8 mouse cellular contexts compared by ENCODE assay signal in genomic region chr16:91727433-91727832, GRCm38 (mm10). TPM values are rescaled to one million over a fixed set of nuclear protein-coding genes. Genes with fewer than 3 reads are reported as not detected.
DNase-seq lines count a peak whose midpoint lies in the region; ATAC-seq and TF ChIP-seq lines count a peak whose summit lies in the region.

No protein-coding gene starts in this region.

- peaks cover 24% of the 10 kb centered on the region for H3K4me1 ChIP-seq in heart, postnatal 0 days (ENCODE audit: control insufficient read depth, insufficient read depth)
- peaks cover 9% of the 10 kb centered on the region; the same call in 1 of the 2 replicates for H3K4me1 ChIP-seq in brown adipose tissue, adult 24 weeks (ENCODE audit: control insufficient read depth, insufficient read depth, insufficient read length, low read length)
- H3K4me1 ChIP-seq in intestine, postnatal 0 days (replicated peaks; ENCODE audit: control insufficient read depth, insufficient read depth, low read length) = no peaks in the 10 kb centered on the region
- peaks cover 34% of the 10 kb centered on the region for H3K4me1 ChIP-seq in midbrain, embryonic 10.5 days

- no peak for DNase-seq in heart, postnatal 0 days (ENCODE audit: low spot score)
- no peak for DNase-seq in heart, postnatal 14 days
- no peak for DNase-seq in midbrain, embryonic 10.5 days (ENCODE audit: low spot score)
- no peak for DNase-seq in B cell, adult 2 months

- no peaks in the 10 kb centered on the region for H3K27me3 ChIP-seq in heart, postnatal 0 days (ENCODE audit: control insufficient read depth, insufficient read depth, low read length)
- H3K27me3 ChIP-seq in intestine, postnatal 0 days (replicated peaks; ENCODE audit: control insufficient read depth, insufficient read depth, low read length) = no peaks in the 10 kb centered on the region
- H3K27me3 ChIP-seq in midbrain, embryonic 10.5 days (ENCODE audit: low read depth, poor library complexity, severe bottlenecking) = no peaks in the 10 kb centered on the region

- H3K9ac ChIP-seq in heart, postnatal 0 days (replicated peaks; ENCODE audit: low read depth, low read length) = no peak overlapping the region
- no peak overlapping the region for H3K9ac ChIP-seq in intestine, postnatal 0 days (ENCODE audit: low read depth, low read length)

- H3K4me2 ChIP-seq in heart, postnatal 0 days (ENCODE audit: low read depth, low read length) = peak overlapping the region; percentile 66
- H3K4me2 ChIP-seq in intestine, postnatal 0 days (replicated peaks; ENCODE audit: low read depth) = peak overlapping the region; percentile 93

- H3K27ac ChIP-seq in heart, postnatal 0 days (ENCODE audit: low read depth) = no peak overlapping the region
- peak overlapping the region; percentile 44 for H3K27ac ChIP-seq in brown adipose tissue, adult 24 weeks (replicated peaks; ENCODE audit: low read depth, low read length)
- peak overlapping the region; percentile 81; the same call in 1 of the 2 replicates for H3K27ac ChIP-seq in intestine, postnatal 0 days (ENCODE audit: low read depth, low read length)
- H3K27ac ChIP-seq in midbrain, embryonic 10.5 days (replicated peaks) = no peak overlapping the region; the same call in 1 of the 2 replicates

- no peaks in the 10 kb centered on the region; the same call in 1 of the 2 replicates for H3K36me3 ChIP-seq in heart, postnatal 0 days (replicated peaks; ENCODE audit: control insufficient read depth, insufficient read depth, low read length)
- H3K36me3 ChIP-seq in intestine, postnatal 0 days (ENCODE audit: control insufficient read depth, insufficient read depth) = peaks cover 5% of the 10 kb centered on the region; the same call in 1 of the 2 replicates
- 0 out of 2 replicates have a peak, but pooled peaks cover 9% of the 10 kb centered on the region for H3K36me3 ChIP-seq in midbrain, embryonic 10.5 days

- TF ChIP-seq CTCF in heart, postnatal 0 days (IDR thresholded peaks at IDR 0.05; ENCODE audit: low read depth) = no peak
- no peak for TF ChIP-seq CTCF in intestine, postnatal 0 days (IDR thresholded peaks at IDR 0.05; ENCODE audit: low read depth)

- ATAC-seq in heart, postnatal 0 days (ENCODE audit: insufficient read depth, low read depth) = no peak
- no peak for ATAC-seq in intestine, postnatal 0 days
- ATAC-seq in CD4-positive, CD25-positive, alpha-beta regulatory T cell, adult 4 months = no peak
- ATAC-seq in inflammation-experienced regulatory T-cells, adult 6 months = no peak

- TF ChIP-seq EP300 in heart, postnatal 0 days (IDR thresholded peaks at IDR 0.05; ENCODE audit: low read depth) = no peak

- peak overlapping the region; percentile 86 for H3K4me3 ChIP-seq in heart, postnatal 0 days (ENCODE audit: low read depth, low read length)
- peak overlapping the region; percentile 76 for H3K4me3 ChIP-seq in brown adipose tissue, adult 24 weeks (ENCODE audit: insufficient read depth, low read depth, low read length)
- H3K4me3 ChIP-seq in intestine, postnatal 0 days (ENCODE audit: low read depth, low read length) = peak overlapping the region; percentile 88
- peak overlapping the region; percentile 92 for H3K4me3 ChIP-seq in midbrain, embryonic 10.5 days

- 87% methylated on average over 15 of the region's 15 CpGs for WGBS in heart, postnatal 0 days
- 54% methylated on average over 15 of the region's 15 CpGs for WGBS in intestine, postnatal 0 days
- WGBS in midbrain, embryonic 10.5 days = 90% methylated on average over 15 of the region's 15 CpGs

- intact Hi-C loops in heart, postnatal 14 days (cut with DNase I) = loop anchor here (5.0 to 10.0 kb wide), 2 partner anchors 35 to 577 kb away; partner anchors contain the start of gene Smim11

- no peaks in the 10 kb centered on the region for H3K9me3 ChIP-seq in heart, postnatal 0 days (replicated peaks; ENCODE audit: control insufficient read depth, low read length)
- no peaks in the 10 kb centered on the region for H3K9me3 ChIP-seq in intestine, postnatal 0 days (ENCODE audit: control insufficient read depth)
- H3K9me3 ChIP-seq in midbrain, embryonic 10.5 days (replicated peaks) = no peaks in the 10 kb centered on the region

RNA-seq across cellular contexts. Expression of gene Cryzl1, which starts 1.3 kb away (rescaled TPM):
- total RNA-seq in heart, postnatal 0 days (2014; rRNA removed; ENCODE audit: low replicate concordance) = 6.6 and 17.5 TPM in 2 replicates
- 51.8 and 58.4 TPM in 2 replicates for polyA plus RNA-seq in heart, postnatal 0 days (2015; fragmentation: Nextera tagmentation; extraction: Ambion mirVana)
- total RNA-seq in heart, postnatal 14 days (2021) = 10 to 100 TPM; 23.6 to 26.4 TPM
- 41.2 and 41.5 TPM in 2 replicates for polyA plus RNA-seq in brown adipose tissue, adult 24 weeks (2012; ENCODE audit: insufficient read depth, insufficient read length, missing spikeins)
- 36.3 and 42.2 TPM in 2 replicates for polyA plus RNA-seq in intestine, postnatal 0 days (2015; fragmentation: Nextera tagmentation; extraction: Ambion mirVana)
- polyA plus RNA-seq in midbrain, embryonic 10.5 days (2016; fragmentation: Nextera tagmentation; extraction: Ambion mirVana) = 71.2 and 72.5 TPM in 2 replicates
- 10 to 100 TPM; 65.7 to 82.1 TPM for polyA plus RNA-seq in CD4-positive, CD25-positive, alpha-beta regulatory T cell, adult 4 months (2017; shearing (Covaris generic))
- 10 to 100 TPM; 66.2 to 89.2 (median 79.6) TPM for polyA plus RNA-seq in inflammation-experienced regulatory T-cells, adult 6 months (2017; shearing (Covaris generic))

RNA-seq across cellular contexts. Expression of gene Itsn1, which starts 1.6 kb away (rescaled TPM):
- total RNA-seq in heart, postnatal 0 days (2014; rRNA removed; ENCODE audit: low replicate concordance) = 25.9 and 64.7 TPM in 2 replicates
- polyA plus RNA-seq in heart, postnatal 0 days (2015; fragmentation: Nextera tagmentation; extraction: Ambion mirVana) = 11.1 and 11.9 TPM in 2 replicates
- total RNA-seq in heart, postnatal 14 days (2021) = 10 to 100 TPM; 40.5 to 53.6 TPM
- 35.6 and 57.0 TPM in 2 replicates for polyA plus RNA-seq in brown adipose tissue, adult 24 weeks (2012; ENCODE audit: insufficient read depth, insufficient read length, missing spikeins)
- polyA plus RNA-seq in intestine, postnatal 0 days (2015; fragmentation: Nextera tagmentation; extraction: Ambion mirVana) = 6.2 and 6.5 TPM in 2 replicates
- 49.5 and 53.0 TPM in 2 replicates for polyA plus RNA-seq in midbrain, embryonic 10.5 days (2016; fragmentation: Nextera tagmentation; extraction: Ambion mirVana)
- 1 to 10 TPM; 2.1 to 2.4 TPM for polyA plus RNA-seq in CD4-positive, CD25-positive, alpha-beta regulatory T cell, adult 4 months (2017; shearing (Covaris generic))
- polyA plus RNA-seq in inflammation-experienced regulatory T-cells, adult 6 months (2017; shearing (Covaris generic)) = 1 to 10 TPM in 2 of 3 experiments, under 1 TPM in 1; 0.74 to 4.1 (median 3.9) TPM

RNA-seq across cellular contexts. Expression of gene Donson, which starts 38.9 kb away (rescaled TPM):
- 4.9 and 6.0 TPM in 2 replicates for total RNA-seq in heart, postnatal 0 days (2014; rRNA removed; ENCODE audit: low replicate concordance)
- 4.7 and 5.0 TPM in 2 replicates for polyA plus RNA-seq in heart, postnatal 0 days (2015; fragmentation: Nextera tagmentation; extraction: Ambion mirVana)
- total RNA-seq in heart, postnatal 14 days (2021) = 1 to 10 TPM; 3.3 to 6.4 TPM
- polyA plus RNA-seq in brown adipose tissue, adult 24 weeks (2012; ENCODE audit: insufficient read depth, insufficient read length, missing spikeins) = 0.96 and 4.1 TPM in 2 replicates
- 6.2 and 6.7 TPM in 2 replicates for polyA plus RNA-seq in intestine, postnatal 0 days (2015; fragmentation: Nextera tagmentation; extraction: Ambion mirVana)
- polyA plus RNA-seq in midbrain, embryonic 10.5 days (2016; fragmentation: Nextera tagmentation; extraction: Ambion mirVana) = 38.3 and 39.0 TPM in 2 replicates
- 10 to 100 TPM; 13.4 to 31.8 TPM for polyA plus RNA-seq in CD4-positive, CD25-positive, alpha-beta regulatory T cell, adult 4 months (2017; shearing (Covaris generic))
- polyA plus RNA-seq in inflammation-experienced regulatory T-cells, adult 6 months (2017; shearing (Covaris generic)) = 10 to 100 TPM; 16.4 to 30.5 (median 17.6) TPM

Comparison
In these comparisons a context has a peak if more than half of its experiments do, and no peak if none do; other contexts are left out.
1. H3K27ac ChIP-seq: peak in brown adipose tissue, adult 24 weeks (single experiment) and intestine, postnatal 0 days (single experiment); none in heart, postnatal 0 days (single experiment) and midbrain, embryonic 10.5 days (single experiment).
2. Peak in every context shown above with its lines, with median percentiles within 50 percentile points of each other: H3K4me3 ChIP-seq.